Mouse (Mus musculus) small intestine, adult 2 months (tissue): Measurements from ENCODE around the gene Bdh1.

Source experiments
- CTCF ChIP-seq: fragments of 200-500 bp; IDR thresholded peaks from 2 replicates; pipeline ENCODE4 v1.5.1; 2012; ENCODE audit warnings: low read depth, mild to moderate bottlenecking, control low read depth, inconsistent platforms, low read length, moderate library complexity, mixed read lengths; ENCODE audit not compliant: insufficient replicate concordance, insufficient read length; ENCODE audit errors: extremely low read depth
- POLR2A ChIP-seq: fragments of 200-500 bp; IDR thresholded peaks from 2 replicates; pipeline ENCODE4 v1.6.1; 2012; ENCODE audit warnings: low read depth, mild to moderate bottlenecking, control low read depth, inconsistent platforms, low read length, moderate library complexity

GRCm38 (mm10) chr16:31489096-31489495, 67.0 kb downstream of the Bdh1 start:
- no peak for TF ChIP-seq POLR2A
- TF ChIP-seq CTCF: no peak
